Mouse (Mus musculus) forebrain, embryonic 14.5 days (tissue): ENCODE results near the gene Mrpl18. TPM values are rescaled to one million over a fixed set of nuclear protein-coding genes. Genes with fewer than 3 reads are reported as not detected.

Experiments
- ATAC-seq: fragments of 200-750 bp; cut with Nextera tagmentation; 2 replicates; pipeline ENCODE4 v1.8.0; 2017; ENCODE audit warnings: mild to moderate bottlenecking, moderate library complexity
- DNase-seq: peaks from one replicate; pipeline ENCODE4 v3.0.0-alpha.2; 2015; ENCODE audit warnings: low spot score
- H3K27ac ChIP-seq: fragments of 300-500 bp; sonication (generic); 2 replicates; pipeline ENCODE4 v1.5.1; 2014; ENCODE audit warnings: low read depth, mild to moderate bottlenecking, control low read depth, low read length, moderate library complexity
- H3K27me3 ChIP-seq: fragments of 300-500 bp; sonication (generic); replicated peaks from 2 replicates; pipeline ENCODE4 v1.6.1; 2014; ENCODE audit warnings: low read length, control low read depth, mixed read lengths; ENCODE audit not compliant: control insufficient read depth, insufficient read depth
- H3K36me3 ChIP-seq: fragments of 300-500 bp; sonication (generic); 2 replicates; pipeline ENCODE4 v1.6.1; 2014; ENCODE audit warnings: low read length, control low read depth; ENCODE audit not compliant: control insufficient read depth, insufficient read depth
- H3K4me1 ChIP-seq: fragments of 300-500 bp; sonication (generic); 2 replicates; pipeline ENCODE4 v1.6.1; 2014; ENCODE audit warnings: antibody characterized with exemption, low read length, control low read depth; ENCODE audit not compliant: control insufficient read depth, insufficient read depth
- H3K4me2 ChIP-seq: fragments of 300-500 bp; sonication (generic); 2 replicates; pipeline ENCODE4 v1.6.1; 2014; ENCODE audit warnings: mild to moderate bottlenecking, control low read depth, low read length
- H3K4me3 ChIP-seq: fragments of 300-500 bp; sonication (generic); 2 replicates; pipeline ENCODE4 v1.5.1; 2014; ENCODE audit warnings: low read depth, low read length, control low read depth
- H3K9ac ChIP-seq: fragments of 300-500 bp; sonication (generic); 2 replicates; pipeline ENCODE4 v1.6.1; 2014; ENCODE audit warnings: mild to moderate bottlenecking, low read length, control low read depth, moderate library complexity
- H3K9me3 ChIP-seq: fragments of 300-500 bp; sonication (generic); replicated peaks from 2 replicates; pipeline ENCODE4 v1.6.1; 2016; ENCODE audit warnings: low read length, control low read depth, mixed read lengths; ENCODE audit not compliant: control insufficient read depth
- WGBS: fragments of 180-500 bp; shearing (Covaris S2); extraction: QIAGEN DNeasy Blood & Tissue Kit; methylation state at CpG from one replicate; pipeline ENCODE4 v1.1.7; 2014; 5-methylcytosine and 5-hydroxymethylcytosine counted together
- polyA plus RNA-seq: library from polyadenylated mRNA; unstranded; fragments of >200 nt; fragmentation: Nextera tagmentation; extraction: Ambion mirVana; gene quantifications from 2 replicates; pipeline ENCODE4 v1.2.1, GENCODE M21; 2014

The Mrpl18 gene
- polyA plus RNA-seq, 1 experiment from 2014 or later = 113 TPM

- Histone ChIP-seq H3K4me2 (no peak overlapping the region), H3K36me3 (peaks cover 75% of the 10 kb centered on the region), H3K27me3 (no peaks in the 10 kb centered on the region), H3K9me3 (no peaks in the 10 kb centered on the region), H3K4me1 (0 out of 2 replicates have a peak, but pooled peaks cover 2% of the 10 kb centered on the region), H3K9ac (no peak overlapping the region), H3K27ac (no peak overlapping the region), H3K4me3 (no peak overlapping the region)
- DNase-seq = no peak
- WGBS = 94% methylated on average over 1 of the region's 1 CpGs
- no peak for ATAC-seq
Observed at GRCm38 (mm10) chr17:12921073-12921472, 4.9 kb upstream of the Mrpl18 start.

GRCm38 (mm10) chr17:12916588-12917380, 639 bp upstream of the Mrpl18 start:
- Histone ChIP-seq H3K9ac (peak overlapping the region; percentile 96), H3K27ac (peak overlapping the region; percentile 84), H3K9me3 (no peaks in the 10 kb centered on the region), H3K4me3 (peak overlapping the region; percentile 91), H3K4me1 (peaks cover 6% of the 10 kb centered on the region; the same call in 1 of the 2 replicates), H3K4me2 (peak overlapping the region; percentile 90), H3K27me3 (no peaks in the 10 kb centered on the region), H3K36me3 (peaks cover 57% of the 10 kb centered on the region)
- DNase-seq (peak; percentile 38), ATAC-seq (peak; percentile 58)
- WGBS = under 1% methylated on average over 40 of the region's 40 CpGs

GRCm38 (mm10) chr17:12915488-12915880, 661 bp downstream of the Mrpl18 start, which contains the start of gene Tcp1:
Gene Tcp1, plus strand, starts transcription at chr17:12915701.
- Histone ChIP-seq H3K27me3 (no peaks in the 10 kb centered on the region), H3K9me3 (no peaks in the 10 kb centered on the region), H3K4me1 (peaks cover 6% of the 10 kb centered on the region; the same call in 1 of the 2 replicates), H3K27ac (peak within 1 kb of the TSS; percentile 84), H3K36me3 (peaks cover 55% of the 10 kb centered on the region), H3K9ac (peak within 1 kb of the TSS; percentile 96), H3K4me2 (peak within 1 kb of the TSS; percentile 90), H3K4me3 (peak within 1 kb of the TSS; percentile 91)
- ATAC-seq (no peak), DNase-seq (no peak)
- 2% methylated on average over 18 of the region's 18 CpGs for WGBS

GRCm38 (mm10) chr17:12910391-12910790, 5.8 kb downstream of the Mrpl18 start:
- DNase-seq = no peak
- ATAC-seq = no peak
- no peaks in the 10 kb centered on the region for H3K9me3 ChIP-seq

GRCm38 (mm10) chr17:12909361-12910280, 6.5 kb downstream of the Mrpl18 start, which contains the start of gene Pnldc1:
Gene Pnldc1, minus strand, starts transcription at chr17:12910230.
- Histone ChIP-seq H3K36me3 (peaks cover 46% of the 10 kb centered on the region), H3K9ac (no peak within 1 kb of the TSS), H3K27ac (no peak within 1 kb of the TSS), H3K9me3 (no peaks in the 10 kb centered on the region), H3K4me3 (no peak within 1 kb of the TSS), H3K4me1 (no peaks in the 10 kb centered on the region), H3K4me2 (no peak within 1 kb of the TSS), H3K27me3 (no peaks in the 10 kb centered on the region)
- 82% methylated on average over 35 of the region's 35 CpGs for WGBS
- DNase-seq (no peak), ATAC-seq (no peak)

More at GRCm38 (mm10) chr17:12910391-12910790, 5.8 kb downstream of the Mrpl18 start:
- WGBS = 89% methylated on average over 8 of the region's 8 CpGs
- Histone ChIP-seq H3K27ac (no peak overlapping the region), H3K4me1 (peaks cover 4% of the 10 kb centered on the region; the same call in 1 of the 2 replicates), H3K27me3 (no peaks in the 10 kb centered on the region), H3K4me2 (no peak overlapping the region), H3K4me3 (no peak overlapping the region), H3K36me3 (peaks cover 46% of the 10 kb centered on the region), H3K9ac (no peak overlapping the region)

- no peak overlapping the region for H3K4me2 ChIP-seq
- peaks cover 23% of the 10 kb centered on the region; the same call in 1 of the 2 replicates for H3K36me3 ChIP-seq
Observed at GRCm38 (mm10) chr17:12906436-12906835, 9.7 kb downstream of the Mrpl18 start.

GRCm38 (mm10) chr17:12905810-12906209, 10.3 kb downstream of the Mrpl18 start:
- Histone ChIP-seq H3K9ac (no peak overlapping the region), H3K9me3 (no peaks in the 10 kb centered on the region), H3K4me2 (no peak overlapping the region), H3K4me1 (no peaks in the 10 kb centered on the region; the same call in none of the 2 replicates), H3K27ac (no peak overlapping the region), H3K27me3 (no peaks in the 10 kb centered on the region), H3K36me3 (peaks cover 19% of the 10 kb centered on the region; the same call in 1 of the 2 replicates), H3K4me3 (no peak overlapping the region)
- WGBS = 85% methylated on average over 4 of the region's 4 CpGs
- ATAC-seq = no peak
- DNase-seq = no peak

More at GRCm38 (mm10) chr17:12906436-12906835, 9.7 kb downstream of the Mrpl18 start:
- Histone ChIP-seq H3K9me3 (no peaks in the 10 kb centered on the region), H3K9ac (no peak overlapping the region), H3K4me3 (no peak overlapping the region), H3K27ac (no peak overlapping the region), H3K27me3 (no peaks in the 10 kb centered on the region), H3K4me1 (no peaks in the 10 kb centered on the region; the same call in none of the 2 replicates)
- 95% methylated on average over 9 of the region's 9 CpGs for WGBS
- ATAC-seq = no peak
- DNase-seq = no peak

- Histone ChIP-seq H3K27me3 (no peaks in the 10 kb centered on the region), H3K9me3 (no peaks in the 10 kb centered on the region), H3K4me1 (no peaks in the 10 kb centered on the region; the same call in none of the 2 replicates), H3K9ac (no peak overlapping the region), H3K27ac (no peak overlapping the region), H3K36me3 (peaks cover 13% of the 10 kb centered on the region; the same call in 1 of the 2 replicates), H3K4me3 (no peak overlapping the region), H3K4me2 (no peak overlapping the region)
- DNase-seq (no peak), ATAC-seq (no peak)
- 65% methylated on average over 1 of the region's 1 CpGs for WGBS
Observed at GRCm38 (mm10) chr17:12904349-12904748, 11.8 kb downstream of the Mrpl18 start.
